Mouse (Mus musculus): Measurements from ENCODE around the gene Tk2. TPM values are rescaled to one million over a fixed set of nuclear protein-coding genes. Genes with fewer than 3 reads are reported as not detected.

The Tk2 gene
- total and polyA plus RNA-seq, 3 experiments, result 6.1 to 9.8 (median 8.7) TPM

GRCm38 (mm10) chr8:104232039-104232438, 16.3 kb downstream of the Tk2 start:
- no peaks in the 10 kb centered on the region for H3K27me3 ChIP-seq (ENCODE audit: control insufficient read depth, insufficient read depth, low read length)

GRCm38 (mm10) chr8:104230377-104230776, 18.0 kb downstream of the Tk2 start:
- WGBS, result 86% methylated on average over 9 of the region's 9 CpGs
- H3K27me3 ChIP-seq (ENCODE audit: control insufficient read depth, insufficient read depth, low read length), result no peaks in the 10 kb centered on the region
- TF ChIP-seq POLR2A (IDR thresholded peaks at IDR 0.05; ENCODE audit: insufficient read depth, low read depth, low read length), result no peak
- no peak for TF ChIP-seq CTCF (IDR thresholded peaks at IDR 0.05)
- no peak overlapping the region for H3K4me3 ChIP-seq
- no peaks in the 10 kb centered on the region for H3K4me1 ChIP-seq (ENCODE audit: control insufficient read depth, insufficient read depth, low read length)
- no peak for DNase-seq
- H3K27ac ChIP-seq, result no peak overlapping the region
- no peak overlapping the region for H3K9ac ChIP-seq (ENCODE audit: low read depth, low read length)
- H3K79me2 ChIP-seq (replicated peaks; ENCODE audit: control insufficient read depth, insufficient read depth, low read length), result no peaks in the 10 kb centered on the region
- intact Hi-C loops (cut with DNase I), result no loop called here
- H3K36me3 ChIP-seq (ENCODE audit: control insufficient read depth, insufficient read depth, low read length), result no peaks in the 10 kb centered on the region

More at GRCm38 (mm10) chr8:104232039-104232438, 16.3 kb downstream of the Tk2 start:
- WGBS, result 95% methylated on average over 4 of the region's 4 CpGs
- intact Hi-C loops (cut with DNase I), result no loop called here
- Histone ChIP-seq H3K36me3 (ENCODE audit: control insufficient read depth, insufficient read depth, low read length) (no peaks in the 10 kb centered on the region), H3K4me3 (no peak overlapping the region), H3K4me1 (ENCODE audit: control insufficient read depth, insufficient read depth, low read length) (no peaks in the 10 kb centered on the region), H3K27ac (no peak overlapping the region), H3K79me2 (replicated peaks; ENCODE audit: control insufficient read depth, insufficient read depth, low read length) (no peaks in the 10 kb centered on the region), H3K9ac (ENCODE audit: low read depth, low read length) (no peak overlapping the region)
- TF ChIP-seq POLR2A (IDR thresholded peaks at IDR 0.05; ENCODE audit: insufficient read depth, low read depth, low read length) (no peak), CTCF (IDR thresholded peaks at IDR 0.05) (no peak), EP300 (IDR thresholded peaks at IDR 0.05; ENCODE audit: insufficient read depth, low read depth, low read length) (no peak)
- no peak for DNase-seq

GRCm38 (mm10) chr8:104227048-104227447, 21.3 kb downstream of the Tk2 start:
- no peak overlapping the region for H3K9ac ChIP-seq (ENCODE audit: low read depth, low read length)
- intact Hi-C loops (cut with DNase I), result no loop called here
- H3K27ac ChIP-seq, result no peak overlapping the region
- no peaks in the 10 kb centered on the region for H3K27me3 ChIP-seq (ENCODE audit: control insufficient read depth, insufficient read depth, low read length)
- WGBS, result 89% methylated on average over 5 of the region's 5 CpGs
- H3K4me1 ChIP-seq (ENCODE audit: control insufficient read depth, insufficient read depth, low read length), result no peaks in the 10 kb centered on the region
- no peaks in the 10 kb centered on the region for H3K36me3 ChIP-seq (ENCODE audit: control insufficient read depth, insufficient read depth, low read length)
- no peak overlapping the region for H3K4me3 ChIP-seq
- TF ChIP-seq EP300 (IDR thresholded peaks at IDR 0.05; ENCODE audit: insufficient read depth, low read depth, low read length) (no peak), CTCF (IDR thresholded peaks at IDR 0.05) (no peak), POLR2A (IDR thresholded peaks at IDR 0.05; ENCODE audit: insufficient read depth, low read depth, low read length) (no peak)
- no peaks in the 10 kb centered on the region for H3K79me2 ChIP-seq (replicated peaks; ENCODE audit: control insufficient read depth, insufficient read depth, low read length)
- DNase-seq, result no peak

GRCm38 (mm10) chr8:104219806-104220205, 28.6 kb downstream of the Tk2 start:
- no peak overlapping the region for H3K4me3 ChIP-seq
- peak; percentile 73 to 81 for DNase-seq
- TF ChIP-seq CTCF (IDR thresholded peaks at IDR 0.05) (peak; percentile 94), EP300 (IDR thresholded peaks at IDR 0.05; ENCODE audit: insufficient read depth, low read depth, low read length) (peak; percentile 70; the same call in 1 of the 2 replicates), POLR2A (IDR thresholded peaks at IDR 0.05; ENCODE audit: insufficient read depth, low read depth, low read length) (no peak)
- WGBS, result 38% methylated on average over 5 of the region's 5 CpGs
- no peak overlapping the region for H3K9ac ChIP-seq (ENCODE audit: low read depth, low read length)
- no peaks in the 10 kb centered on the region for H3K27me3 ChIP-seq (ENCODE audit: control insufficient read depth, insufficient read depth, low read length)
- no peaks in the 10 kb centered on the region for H3K4me1 ChIP-seq (ENCODE audit: control insufficient read depth, insufficient read depth, low read length)
- H3K27ac ChIP-seq, result no peak overlapping the region
- no peaks in the 10 kb centered on the region for H3K36me3 ChIP-seq (ENCODE audit: control insufficient read depth, insufficient read depth, low read length)
- intact Hi-C loops (cut with DNase I), result loop anchor here (1.0 to 5.0 kb wide), 3 partner anchors 74 to 188 kb away; no protein-coding TSS in a partner anchor
- no peaks in the 10 kb centered on the region for H3K79me2 ChIP-seq (replicated peaks; ENCODE audit: control insufficient read depth, insufficient read depth, low read length)

- H3K4me1 ChIP-seq (ENCODE audit: control insufficient read depth, insufficient read depth, low read length), result no peaks in the 10 kb centered on the region
- H3K36me3 ChIP-seq (ENCODE audit: control insufficient read depth, insufficient read depth, low read length), result no peaks in the 10 kb centered on the region
- intact Hi-C loops (cut with DNase I), result loop anchor here (1.0 to 5.0 kb wide), 2 partner anchors 73 to 187 kb away; no protein-coding TSS in a partner anchor
- DNase-seq, result peak; percentile 55 to 65
- H3K27me3 ChIP-seq (ENCODE audit: control insufficient read depth, insufficient read depth, low read length), result no peaks in the 10 kb centered on the region
- H3K4me3 ChIP-seq, result no peak overlapping the region
- 32% methylated on average over 11 of the region's 11 CpGs for whole genome bisulfite sequencing
- H3K27ac ChIP-seq, result no peak overlapping the region
- peak; percentile 86 for TF ChIP-seq CTCF (IDR thresholded peaks at IDR 0.05)
- TF ChIP-seq POLR2A (IDR thresholded peaks at IDR 0.05; ENCODE audit: insufficient read depth, low read depth, low read length), result no peak
- H3K9ac ChIP-seq (ENCODE audit: low read depth, low read length), result no peak overlapping the region
- H3K79me2 ChIP-seq (replicated peaks; ENCODE audit: control insufficient read depth, insufficient read depth, low read length), result no peaks in the 10 kb centered on the region
Measured at GRCm38 (mm10) chr8:104219079-104219478, 29.3 kb downstream of the Tk2 start.

- Histone ChIP-seq H3K9ac (ENCODE audit: low read depth, low read length) (no peak overlapping the region), H3K79me2 (replicated peaks; ENCODE audit: control insufficient read depth, insufficient read depth, low read length) (no peaks in the 10 kb centered on the region), H3K27me3 (ENCODE audit: control insufficient read depth, insufficient read depth, low read length) (no peaks in the 10 kb centered on the region), H3K4me1 (ENCODE audit: control insufficient read depth, insufficient read depth, low read length) (no peaks in the 10 kb centered on the region), H3K36me3 (ENCODE audit: control insufficient read depth, insufficient read depth, low read length) (no peaks in the 10 kb centered on the region), H3K4me3 (no peak overlapping the region), H3K27ac (no peak overlapping the region)
- no peak for DNase-seq
- WGBS, result 89% methylated on average over 5 of the region's 5 CpGs
- TF ChIP-seq EP300 (IDR thresholded peaks at IDR 0.05; ENCODE audit: insufficient read depth, low read depth, low read length) (no peak), CTCF (IDR thresholded peaks at IDR 0.05) (no peak), POLR2A (IDR thresholded peaks at IDR 0.05; ENCODE audit: insufficient read depth, low read depth, low read length) (no peak)
- intact Hi-C loops (cut with DNase I), result loop anchor here (5.0 kb wide), 1 partner anchor 185 kb away; no protein-coding TSS in a partner anchor
Measured at GRCm38 (mm10) chr8:104217601-104218000, 30.8 kb downstream of the Tk2 start.

Data from heart, adult 2 months (tissue).